Mouse (Mus musculus) kidney, postnatal 14 days (tissue): Measurements from ENCODE around the gene Rasgrp4.
"Not testable (repeated sequence)": the region's sequence is repeated elsewhere in the genome, so short reads cannot be mapped to it uniquely, and the experiment has no call there.

Source experiments
- DNase-seq: peaks from one replicate; pipeline ENCODE4 v3.0.0; 2022; ENCODE audit warnings: mixed read lengths

Gene Rasgrp4

GRCm38 (mm10) chr7:29180077-29180853 lies 45.6 kb downstream of the Rasgrp4 start, which contains the start of gene Psmd8:
Psmd8 (minus strand) TSS chr7:29180701.
- peak; percentile 98 for DNase-seq

- no peak for DNase-seq
Measured at GRCm38 (mm10) chr7:29180854-29181236, 46.2 kb downstream of the Rasgrp4 start.

DNA sequence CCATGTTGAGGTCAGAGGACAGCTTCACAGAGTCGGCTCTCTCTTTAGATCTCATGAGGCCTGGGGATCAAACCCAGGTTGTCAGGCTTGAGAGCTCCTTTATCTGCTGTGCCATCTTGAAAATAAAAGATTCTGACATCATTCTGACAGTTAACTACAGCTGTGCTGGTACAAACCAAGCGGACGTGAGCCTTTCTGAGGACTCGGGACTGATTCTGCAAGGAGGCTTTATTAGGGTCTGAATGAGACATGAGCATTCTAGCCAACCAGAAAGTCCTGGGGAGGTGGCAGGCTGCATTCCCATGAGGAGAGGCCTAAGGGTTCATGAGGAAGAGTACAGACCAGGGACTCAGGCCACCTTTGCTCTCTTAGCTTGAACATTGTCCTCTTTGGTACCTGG lies 46.7 kb downstream of the Rasgrp4 start:
- DNase-seq, result not testable (repeated sequence)

DNA sequence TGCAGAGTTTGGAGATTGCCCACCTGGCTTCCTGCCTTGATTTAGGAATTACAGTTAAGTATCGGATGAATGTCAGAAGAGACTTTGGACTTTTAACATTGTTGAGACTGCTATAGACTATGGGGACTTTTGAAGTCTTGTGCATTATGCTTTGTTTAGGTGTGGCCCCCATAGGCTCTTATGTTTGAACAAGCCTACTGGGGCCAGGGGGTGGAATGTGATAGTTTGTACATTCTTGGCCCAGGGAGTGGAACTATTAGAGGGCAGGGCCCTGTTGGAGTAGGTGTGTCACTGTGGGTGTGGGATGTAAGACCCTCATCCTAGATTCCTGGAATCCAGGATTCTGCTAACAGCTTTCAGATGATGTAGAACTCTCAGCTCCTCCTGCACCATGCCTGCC lies 59.6 kb downstream of the Rasgrp4 start:
- not testable (repeated sequence) for DNase-seq

GRCm38 (mm10) chr7:29202577-29202976 lies 67.9 kb downstream of the Rasgrp4 start:
- DNase-seq, result no peak
